Comparison of ENCODE assay signal across 37 mouse cellular contexts in genomic region chr16:69836628-69837027, GRCm38 (mm10). TPM values are rescaled to one million over a fixed set of nuclear protein-coding genes. Genes with fewer than 3 reads are reported as not detected.
DNase-seq lines count a peak whose midpoint lies in the region; ATAC-seq lines count a peak whose summit lies in the region.
"Had no signal": no experiment of that assay in that cellular context is flagged by ENCODE, and none has a peak within 500 bp of the region (broad histone marks: within the 10 kb centered on the region; RNA-seq: fewer than 3 reads in every experiment).

No protein-coding gene starts in this region.

- H3K9me3 ChIP-seq in forebrain, embryonic 14.5 days (replicated peaks; ENCODE audit: control insufficient read depth, low read length), result no peaks in the 10 kb centered on the region
- H3K9me3 ChIP-seq in forebrain, embryonic 11.5 days (ENCODE audit: control insufficient read depth, low read length), result no peaks in the 10 kb centered on the region
- no peaks in the 10 kb centered on the region for H3K9me3 ChIP-seq in midbrain, embryonic 14.5 days (ENCODE audit: control insufficient read depth, low read length)
- no peaks in the 10 kb centered on the region for H3K9me3 ChIP-seq in midbrain, embryonic 10.5 days (replicated peaks)
- no peaks in the 10 kb centered on the region for H3K9me3 ChIP-seq in limb, embryonic 13.5 days
- H3K9me3 ChIP-seq: embryonic facial prominence, embryonic 12.5 days; G1E; hindbrain, embryonic 12.5 days; intestine, embryonic 15.5 days; limb, embryonic 12.5 days; liver, embryonic 12.5 days; stomach, embryonic 15.5 days had no signal

- H3K27ac ChIP-seq in forebrain, embryonic 14.5 days (ENCODE audit: low read depth, low read length), result no peak overlapping the region
- no peak overlapping the region for H3K27ac ChIP-seq in forebrain, embryonic 11.5 days (ENCODE audit: low read depth, low read length)
- no peak overlapping the region for H3K27ac ChIP-seq in midbrain, embryonic 14.5 days (replicated peaks; ENCODE audit: low read depth, low read length)
- H3K27ac ChIP-seq in midbrain, embryonic 10.5 days (replicated peaks), result no peak overlapping the region
- H3K27ac ChIP-seq in limb, embryonic 13.5 days, result no peak overlapping the region
- H3K27ac ChIP-seq: embryonic facial prominence, embryonic 12.5 days; hindbrain, embryonic 12.5 days; hindbrain, postnatal 0 days; intestine, embryonic 15.5 days; kidney, postnatal 0 days; limb, embryonic 12.5 days; liver, embryonic 12.5 days; stomach, embryonic 15.5 days had no signal

- no peak overlapping the region for H3K4me2 ChIP-seq in forebrain, embryonic 14.5 days (ENCODE audit: low read length)
- no peak overlapping the region for H3K4me2 ChIP-seq in forebrain, embryonic 11.5 days (ENCODE audit: low read depth, low read length, severe bottlenecking)
- H3K4me2 ChIP-seq in midbrain, embryonic 14.5 days (ENCODE audit: low read length), result no peak overlapping the region
- H3K4me2 ChIP-seq in limb, embryonic 13.5 days (replicated peaks), result no peak overlapping the region
- H3K4me2 ChIP-seq: embryonic facial prominence, embryonic 12.5 days; heart, embryonic 11.5 days; hindbrain, embryonic 12.5 days; intestine, embryonic 15.5 days; limb, embryonic 12.5 days; liver, embryonic 12.5 days; midbrain, embryonic 11.5 days; stomach, embryonic 15.5 days had no signal

- peak; percentile 61; the same call in 1 of the 2 replicates for ATAC-seq in forebrain, embryonic 14.5 days
- ATAC-seq in forebrain, embryonic 11.5 days (replicated peaks; ENCODE audit: low FRiP score), result no peak
- ATAC-seq in midbrain, embryonic 14.5 days (ENCODE audit: low FRiP score, low TSS enrichment), result no peak
- peak; percentile 8; the same call in 1 of the 2 replicates for ATAC-seq in limb, embryonic 13.5 days (ENCODE audit: low FRiP score, low read depth)
- ATAC-seq: hindbrain, postnatal 0 days; intestine, embryonic 15.5 days; liver, embryonic 12.5 days; liver, postnatal 0 days; lung, postnatal 0 days had no signal

- H3K4me1 ChIP-seq in forebrain, embryonic 14.5 days (ENCODE audit: control insufficient read depth, insufficient read depth, low read length), result no peaks in the 10 kb centered on the region
- no peaks in the 10 kb centered on the region for H3K4me1 ChIP-seq in forebrain, embryonic 11.5 days (replicated peaks; ENCODE audit: control insufficient read depth, insufficient read depth, low read length)
- H3K4me1 ChIP-seq in midbrain, embryonic 14.5 days (ENCODE audit: control insufficient read depth, insufficient read depth, low read length), result 0 out of 2 replicates have a peak, but pooled peaks cover 2% of the 10 kb centered on the region
- no peaks in the 10 kb centered on the region for H3K4me1 ChIP-seq in midbrain, embryonic 10.5 days
- H3K4me1 ChIP-seq in limb, embryonic 13.5 days, result no peaks in the 10 kb centered on the region
- H3K4me1 ChIP-seq: embryonic facial prominence, embryonic 12.5 days; intestine, embryonic 15.5 days; limb, embryonic 12.5 days; liver, embryonic 12.5 days; stomach, embryonic 15.5 days had no signal

- peak; percentile 2 to 4 for DNase-seq in cerebellum, postnatal 10 days
- DNase-seq in cerebellum, postnatal 25 days, result no peak
- peak; percentile 24 for DNase-seq in forebrain, embryonic 14.5 days (ENCODE audit: low spot score)
- no peak for DNase-seq in forebrain, embryonic 11.5 days (ENCODE audit: low spot score)
- peak; percentile 29 for DNase-seq in midbrain, embryonic 14.5 days
- DNase-seq in midbrain, embryonic 10.5 days (ENCODE audit: low spot score), result no peak
- DNase-seq in adrenal gland, postnatal 4 days (ENCODE audit: low spot score in 2 of 2), result no peak
- DNase-seq: adrenal gland, postnatal 10 days; cerebellum, adult 11-12 months; cerebellum, adult 9-11 months; gastrocnemius, postnatal 14 days; heart, postnatal 36 days; kidney, adult 8-10 months; layer of hippocampus, postnatal 36 days; liver, postnatal 0 days; right cerebral cortex, postnatal 25 days had no signal

- 46% methylated on average over 2 of the region's 2 CpGs for WGBS in forebrain, embryonic 14.5 days
- 84% methylated on average over 2 of the region's 2 CpGs for WGBS in forebrain, embryonic 11.5 days
- WGBS in midbrain, embryonic 14.5 days, result 71% methylated on average over 2 of the region's 2 CpGs
- WGBS in midbrain, embryonic 10.5 days, result 86% methylated on average over 2 of the region's 2 CpGs
- WGBS in limb, embryonic 13.5 days, result 68% methylated on average over 2 of the region's 2 CpGs

- no peaks in the 10 kb centered on the region for H3K36me3 ChIP-seq in forebrain, embryonic 14.5 days (ENCODE audit: control insufficient read depth, insufficient read depth, low read length)
- no peaks in the 10 kb centered on the region for H3K36me3 ChIP-seq in forebrain, embryonic 11.5 days (ENCODE audit: control insufficient read depth, insufficient read depth, low read length)
- H3K36me3 ChIP-seq in midbrain, embryonic 14.5 days (ENCODE audit: control insufficient read depth, insufficient read depth, low read length), result no peaks in the 10 kb centered on the region
- H3K36me3 ChIP-seq in midbrain, embryonic 10.5 days, result no peaks in the 10 kb centered on the region
- no peaks in the 10 kb centered on the region for H3K36me3 ChIP-seq in limb, embryonic 13.5 days
- H3K36me3 ChIP-seq: embryonic facial prominence, embryonic 12.5 days; G1E; hindbrain, embryonic 12.5 days; intestine, embryonic 15.5 days; limb, embryonic 12.5 days; liver, embryonic 12.5 days; stomach, embryonic 15.5 days had no signal

- no peak overlapping the region for H3K4me3 ChIP-seq in forebrain, embryonic 14.5 days (ENCODE audit: low read depth, low read length)
- H3K4me3 ChIP-seq in forebrain, embryonic 11.5 days (ENCODE audit: low read depth, low read length), result no peak overlapping the region
- no peak overlapping the region for H3K4me3 ChIP-seq in midbrain, embryonic 14.5 days (replicated peaks; ENCODE audit: low read depth, low read length)
- H3K4me3 ChIP-seq in midbrain, embryonic 10.5 days, result no peak overlapping the region
- no peak overlapping the region for H3K4me3 ChIP-seq in limb, embryonic 13.5 days
- H3K4me3 ChIP-seq: embryonic facial prominence, embryonic 12.5 days; hindbrain, embryonic 12.5 days; intestine, embryonic 15.5 days; limb, embryonic 12.5 days; liver, embryonic 12.5 days; stomach, embryonic 15.5 days had no signal

- no peaks in the 10 kb centered on the region for H3K27me3 ChIP-seq in forebrain, embryonic 14.5 days (replicated peaks; ENCODE audit: control insufficient read depth, insufficient read depth, low read length)
- no peaks in the 10 kb centered on the region for H3K27me3 ChIP-seq in forebrain, embryonic 11.5 days (ENCODE audit: control insufficient read depth, insufficient read depth, low read length)
- no peaks in the 10 kb centered on the region for H3K27me3 ChIP-seq in midbrain, embryonic 14.5 days (ENCODE audit: control insufficient read depth, insufficient read depth, low read length)
- H3K27me3 ChIP-seq in midbrain, embryonic 10.5 days (ENCODE audit: low read depth, poor library complexity, severe bottlenecking), result no peaks in the 10 kb centered on the region
- no peaks in the 10 kb centered on the region for H3K27me3 ChIP-seq in limb, embryonic 13.5 days
- H3K27me3 ChIP-seq: embryonic facial prominence, embryonic 12.5 days; hindbrain, embryonic 12.5 days; intestine, embryonic 15.5 days; limb, embryonic 12.5 days; liver, embryonic 12.5 days; stomach, embryonic 15.5 days had no signal

- H3K9ac ChIP-seq in forebrain, embryonic 14.5 days (ENCODE audit: low read length), result no peak overlapping the region
- H3K9ac ChIP-seq in forebrain, embryonic 11.5 days (ENCODE audit: low read length), result no peak overlapping the region
- H3K9ac ChIP-seq in midbrain, embryonic 14.5 days (replicated peaks; ENCODE audit: low read length), result no peak overlapping the region
- no peak overlapping the region for H3K9ac ChIP-seq in limb, embryonic 13.5 days
- H3K9ac ChIP-seq: embryonic facial prominence, embryonic 12.5 days; hindbrain, embryonic 12.5 days; intestine, embryonic 15.5 days; limb, embryonic 12.5 days; liver, embryonic 12.5 days; liver, postnatal 0 days; stomach, embryonic 15.5 days had no signal

RNA-seq across cellular contexts. Expression of gene Speer2, which starts 26.9 kb away (rescaled TPM):
- polyA plus RNA-seq in forebrain, embryonic 14.5 days (2014; fragmentation: Nextera tagmentation; extraction: Ambion mirVana), result not detected in 2 replicates
- polyA plus RNA-seq in forebrain, embryonic 11.5 days (2014; fragmentation: Nextera tagmentation; extraction: Ambion mirVana), result not detected in 2 replicates
- not detected in 2 replicates for polyA plus RNA-seq in midbrain, embryonic 14.5 days (2014; fragmentation: Nextera tagmentation; extraction: Ambion mirVana)
- polyA plus RNA-seq in midbrain, embryonic 10.5 days (2016; fragmentation: Nextera tagmentation; extraction: Ambion mirVana), result not detected in 2 replicates
- polyA plus RNA-seq in limb, embryonic 13.5 days (2015; fragmentation: Nextera tagmentation; extraction: Ambion mirVana), result not detected in 2 replicates
- total RNA-seq in adrenal gland, postnatal 4 days (2021), result not detected
- total RNA-seq: adrenal gland, postnatal 10 days; G1E; gastrocnemius, postnatal 14 days; granulocyte monocyte progenitor cell, adult 5-6 weeks; heart, postnatal 36 days; hindbrain, postnatal 0 days; layer of hippocampus, postnatal 36 days; left cerebral cortex, postnatal 10 days; megakaryocyte progenitor cell, adult 5-6 weeks; monocyte, adult 5-6 weeks had no signal
- polyA plus RNA-seq: cortical plate, adult 2 months; embryonic facial prominence, embryonic 12.5 days; G1E; heart, embryonic 11.5 days; heart, embryonic 16.5 days; hindbrain, embryonic 12.5 days; hindbrain, postnatal 0 days; intestine, embryonic 15.5 days; kidney, postnatal 0 days; large intestine, adult 2 months; limb, embryonic 12.5 days; liver, embryonic 12.5 days; lung, postnatal 0 days; midbrain, embryonic 11.5 days; neural tube, embryonic 14.5 days; stomach, embryonic 15.5 days had no signal

Comparison
In these comparisons a context has a peak if more than half of its experiments do, and no peak if none do; other contexts are left out.
1. DNase-seq: peak in cerebellum, postnatal 10 days (2 of 2), forebrain, embryonic 14.5 days (single experiment) and midbrain, embryonic 14.5 days (single experiment); none in cerebellum, postnatal 25 days (0 of 2), forebrain, embryonic 11.5 days (single experiment), midbrain, embryonic 10.5 days (single experiment) and adrenal gland, postnatal 4 days (0 of 2).
2. ATAC-seq: peak in forebrain, embryonic 14.5 days (single experiment) and limb, embryonic 13.5 days (single experiment); none in forebrain, embryonic 11.5 days (single experiment) and midbrain, embryonic 14.5 days (single experiment).